Mouse (Mus musculus) MEL-GATA-1-ER (cell line): ENCODE data around the gene Arntl.
A peak's percentile ranks its signal among the peaks of the same experiment; 100 is the strongest.

Experiments used
- DNase-seq: peaks from one replicate; pipeline ENCODE4 v3.0.0-alpha.2; 2012; ENCODE audit warnings: low read depth; ENCODE audit errors: extremely low read depth

Arntl gene

GRCm38 (mm10) chr7:113289211-113289610, 81.9 kb downstream of the Arntl start:
- DNase-seq, result peak; percentile 75

DNA sequence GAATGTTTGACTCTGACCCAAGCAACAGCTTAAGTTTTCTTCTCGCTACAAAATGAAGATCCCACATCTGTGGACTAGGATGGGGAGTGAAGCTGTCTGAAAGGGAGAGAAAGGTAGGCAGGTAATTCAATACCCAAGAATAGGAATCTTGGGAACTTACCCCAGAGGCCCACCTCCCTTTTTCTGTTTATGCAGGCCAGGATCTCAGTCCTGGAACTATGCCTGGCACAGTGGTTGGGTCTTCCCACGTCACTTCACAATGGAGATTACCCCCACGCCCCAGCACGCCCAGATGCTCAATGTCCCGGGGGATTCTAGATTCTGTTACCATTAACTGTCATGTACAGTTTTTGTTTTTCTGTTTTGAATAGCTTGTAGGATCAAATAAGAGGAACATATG, 84.5 kb downstream of the Arntl start:
- DNase-seq, result no peak

GRCm38 (mm10) chr7:113292193-113292592, 84.9 kb downstream of the Arntl start:
- peak; percentile 51 for DNase-seq

- DNase-seq, result no peak
Measured at GRCm38 (mm10) chr7:113294598-113294997, 87.3 kb downstream of the Arntl start.

DNA sequence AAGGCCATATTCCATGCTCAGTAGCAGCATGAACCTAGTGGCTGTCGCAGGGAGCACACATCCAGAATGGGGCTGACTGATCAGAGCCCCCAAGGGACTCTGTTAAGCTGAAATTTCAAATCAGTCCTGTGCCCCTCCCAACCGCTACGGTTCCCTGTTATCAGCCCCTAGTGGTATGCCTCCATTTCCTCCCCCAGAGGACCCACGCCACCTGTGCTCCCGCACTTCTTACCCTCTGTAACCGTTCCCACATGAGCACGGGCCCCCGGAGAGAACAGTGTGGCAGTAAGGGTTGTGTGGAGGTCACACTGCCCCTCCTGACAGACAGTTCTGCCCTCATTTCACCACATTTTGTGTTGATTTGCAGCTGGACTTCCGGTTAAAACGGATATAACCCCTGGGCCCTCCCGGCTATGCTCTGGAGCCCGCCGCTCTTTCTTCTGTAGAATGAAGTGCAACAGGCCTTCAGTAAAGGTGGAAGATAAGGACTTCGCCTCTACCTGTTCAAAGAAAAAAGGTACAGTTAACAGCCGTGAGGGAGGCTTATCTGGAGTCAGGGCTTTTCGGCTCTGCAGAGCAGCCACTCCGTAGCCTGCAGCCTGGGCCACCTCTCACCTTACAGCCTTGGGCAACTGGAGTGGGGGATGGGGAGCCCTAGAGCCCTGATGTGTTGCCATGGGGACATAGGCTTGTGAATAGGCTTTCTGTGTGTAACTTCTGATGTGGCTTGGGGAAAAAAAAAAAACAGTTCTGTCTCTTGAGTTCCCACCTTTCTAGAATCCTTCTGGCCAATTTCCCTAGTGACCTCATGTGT, 88.0 kb downstream of the Arntl start:
- DNase-seq, result no peak

- DNase-seq, result peak; percentile 30
Measured at GRCm38 (mm10) chr7:113297813-113298212, 90.5 kb downstream of the Arntl start.

- DNase-seq, result no peak
Measured at GRCm38 (mm10) chr7:113310136-113310535, 102.9 kb downstream of the Arntl start.

GRCm38 (mm10) chr7:113311784-113312183, 104.5 kb downstream of the Arntl start:
- DNase-seq, result peak; percentile 41

DNA sequence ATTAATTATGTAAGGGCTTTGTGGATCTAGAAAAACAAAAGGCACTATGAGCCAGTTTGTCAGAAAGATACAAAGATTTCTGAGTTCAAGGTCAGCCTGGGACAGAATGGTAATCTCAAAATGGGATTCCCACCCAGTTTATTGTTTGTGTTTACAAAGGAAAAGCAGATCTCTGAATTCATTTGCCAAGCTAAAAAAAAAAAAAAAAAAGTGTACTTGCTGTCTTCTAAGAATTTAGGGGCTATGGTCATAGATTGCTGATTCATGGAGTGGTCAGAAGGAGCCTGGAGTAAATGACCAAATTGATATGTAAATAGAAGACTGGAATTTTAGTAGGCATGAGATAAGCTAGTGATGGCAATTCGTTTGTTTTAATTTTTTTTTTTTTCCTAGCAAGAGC, 112.9 kb downstream of the Arntl start:
- no peak for DNase-seq

DNA sequence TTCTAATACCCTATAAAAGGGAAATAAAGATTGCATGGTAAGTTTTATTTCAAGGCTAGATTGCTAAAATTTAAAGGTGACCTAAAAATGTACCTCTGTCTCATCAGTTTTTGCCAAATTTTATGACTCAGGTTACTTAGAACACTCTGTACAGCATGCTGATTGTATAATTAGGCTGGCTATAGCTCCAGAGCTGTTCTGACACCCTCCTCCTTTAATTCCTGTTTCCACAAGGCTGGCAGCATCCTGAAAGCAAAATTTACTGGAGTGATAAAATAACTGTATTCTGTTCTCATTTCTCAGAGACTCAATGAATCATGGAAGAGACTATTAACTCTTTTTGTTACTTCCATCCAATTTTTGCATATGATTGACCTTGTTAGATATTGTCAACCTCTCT, 126.8 kb downstream of the Arntl start:
- no peak for DNase-seq

DNA sequence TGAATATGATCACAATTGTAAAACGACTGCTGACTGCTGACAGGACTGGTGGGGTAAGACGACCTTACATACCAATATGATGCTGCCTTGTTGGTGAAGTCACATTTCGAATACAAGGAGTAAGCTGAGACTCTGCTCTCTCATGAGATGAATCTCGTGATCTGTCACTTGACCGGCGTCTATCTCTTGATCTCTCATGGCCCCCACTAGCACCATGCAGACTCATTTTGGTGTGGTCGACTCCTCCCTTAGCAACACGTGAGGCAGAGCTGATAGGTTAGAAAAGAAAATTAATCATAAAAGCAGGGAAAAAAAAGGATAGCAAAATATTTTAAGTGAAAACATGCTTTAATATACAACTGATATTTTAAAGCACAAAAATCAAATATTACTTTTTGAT, 128.0 kb downstream of the Arntl start:
- no peak for DNase-seq

DNA sequence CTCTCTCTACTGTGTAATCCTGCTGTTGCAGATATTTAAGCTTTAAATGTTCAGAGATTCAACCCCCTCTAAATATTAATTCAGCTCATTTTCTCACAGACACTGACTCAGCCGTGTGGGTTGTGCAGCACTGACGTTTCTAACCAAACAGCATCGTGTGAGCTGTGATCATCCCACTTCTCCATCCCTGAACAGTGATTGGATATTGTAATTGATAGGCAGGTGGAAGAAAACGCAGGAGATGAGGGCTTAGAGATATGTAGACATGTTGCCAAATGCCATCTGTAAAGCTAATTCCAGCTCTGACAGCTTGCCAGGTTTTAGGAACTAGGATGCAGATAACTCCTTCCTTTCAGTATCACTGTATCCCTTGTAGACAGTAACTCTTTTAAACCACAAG, 140.0 kb downstream of the Arntl start:
- no peak for DNase-seq

DNA sequence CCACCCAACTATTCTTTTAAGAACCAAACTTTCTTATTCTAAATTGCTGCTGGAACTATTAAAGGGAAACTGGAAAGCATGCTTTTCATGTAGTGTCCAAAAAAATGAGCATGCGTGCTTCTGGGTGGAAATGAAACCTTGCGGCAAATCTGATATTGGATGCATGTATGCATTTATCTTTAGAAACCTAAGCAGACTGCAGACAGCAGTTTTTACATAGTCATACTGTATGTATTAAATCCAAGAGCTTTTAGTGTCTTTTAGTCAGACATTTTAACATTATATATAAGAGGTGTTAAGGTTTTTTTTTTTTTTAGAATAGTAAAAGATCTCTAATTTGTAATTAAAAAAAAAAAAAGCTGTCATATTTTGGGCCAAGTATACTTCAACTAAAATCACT, 140.4 kb downstream of the Arntl start:
- no peak for DNase-seq

DNA sequence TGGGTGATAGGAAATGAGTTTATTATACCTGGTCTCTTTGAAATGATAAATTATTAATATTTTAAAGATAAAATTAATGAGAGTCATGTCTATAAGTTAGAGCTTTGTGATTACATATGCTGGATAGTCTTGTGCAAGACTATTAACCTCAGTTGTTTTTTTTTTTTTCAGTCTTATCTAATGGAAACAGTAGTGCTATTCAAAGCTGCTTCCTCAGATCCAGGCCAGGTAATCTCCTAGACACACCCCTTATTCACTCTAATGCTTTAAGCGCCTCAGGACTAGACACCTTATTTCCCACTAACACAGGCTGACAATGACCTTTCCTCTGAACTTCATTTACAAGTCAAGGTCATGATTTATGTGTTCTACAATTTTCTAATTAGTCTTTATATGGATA, 141.8 kb downstream of the Arntl start:
- DNase-seq, result peak; percentile 41
